Mouse (Mus musculus) testis, postnatal 10 days (tissue): Measurements from ENCODE around the gene Lima1.
"Not testable (repeated sequence)": the region's sequence is repeated elsewhere in the genome, so short reads cannot be mapped to it uniquely, and the experiment has no call there.

ENCODE experiments used
- DNase-seq: peaks from one replicate; pipeline ENCODE4 v3.0.0; 2021; ENCODE audit warnings: low spot score

The Lima1 gene

DNA sequence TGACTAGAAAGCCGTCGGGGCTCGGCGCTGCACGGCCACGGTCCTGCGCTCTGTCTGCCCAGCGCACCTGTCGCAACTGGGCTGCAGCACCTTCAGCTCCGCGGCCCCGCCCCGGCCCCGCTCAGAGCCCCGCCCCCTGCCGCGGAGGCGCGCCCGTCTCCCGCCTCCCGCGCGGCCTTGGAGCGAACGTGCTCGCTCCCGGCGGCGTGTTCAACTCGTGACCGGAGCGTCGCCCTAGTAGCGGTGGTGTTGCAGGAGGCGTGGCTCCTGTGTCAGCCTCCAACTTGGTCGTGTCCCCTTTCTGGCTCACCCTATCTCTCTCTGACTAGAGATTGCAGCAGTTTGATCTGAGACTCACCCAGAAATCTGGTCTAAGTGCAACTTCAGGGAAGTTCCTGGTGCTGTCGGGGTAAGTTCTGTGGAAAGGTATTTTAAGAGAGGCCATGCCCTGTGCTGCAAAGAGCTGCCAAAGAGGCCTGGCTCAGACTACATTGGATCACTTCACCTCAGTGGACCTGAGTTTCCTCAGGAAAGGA lies at the start of gene Lima1:
Gene Lima1, minus strand, starts transcription at position 123 of the 536 bp plus-strand sequence.
- DNase-seq = peak; percentile 92

DNA sequence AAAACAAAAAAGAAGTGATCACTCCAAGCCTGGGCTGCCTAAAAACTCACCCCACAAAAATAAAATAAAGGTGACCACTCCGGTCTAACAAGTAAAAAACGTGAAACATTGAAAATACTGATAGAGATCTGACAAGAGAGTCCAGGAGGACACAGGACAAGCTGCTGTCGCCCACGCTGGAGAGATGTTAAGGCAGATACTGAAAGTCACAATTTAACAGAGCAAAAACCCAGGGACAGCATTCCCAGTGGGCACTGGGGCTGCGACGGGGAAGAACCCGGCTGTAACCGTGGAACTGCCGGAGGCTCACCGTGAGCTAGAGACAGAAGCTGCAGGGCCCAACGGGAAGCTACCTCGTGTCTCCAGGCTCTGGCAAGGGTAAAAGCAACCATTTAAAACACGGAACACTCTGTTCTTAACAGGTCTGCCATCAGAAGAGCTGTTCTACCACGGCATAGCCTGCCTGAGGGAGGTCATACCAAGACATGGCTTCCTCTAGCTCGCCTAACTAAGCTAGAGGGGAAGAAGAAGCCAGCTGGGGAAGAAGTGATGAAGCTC lies 44.4 kb upstream of the Lima1 start:
- no peak for DNase-seq

DNA sequence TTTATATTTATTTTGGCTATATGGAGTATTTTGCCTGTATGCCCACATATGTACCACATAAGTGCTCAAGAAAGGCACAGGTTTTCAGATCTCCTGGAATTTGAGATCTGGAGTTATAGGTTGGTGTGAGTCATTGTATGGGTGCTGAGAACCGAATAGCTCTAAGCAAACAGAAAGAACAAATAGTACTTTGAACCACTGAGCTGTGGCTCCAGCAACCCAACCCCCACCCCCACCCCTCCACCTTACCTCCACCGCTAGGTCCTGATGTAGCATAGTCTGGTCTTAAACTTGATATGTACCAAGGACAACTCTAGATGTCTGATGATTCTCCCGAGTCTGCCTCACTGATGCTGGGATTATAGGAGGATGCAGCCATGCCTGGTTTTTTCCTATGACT lies 42.0 kb upstream of the Lima1 start:
- no peak for DNase-seq

DNA sequence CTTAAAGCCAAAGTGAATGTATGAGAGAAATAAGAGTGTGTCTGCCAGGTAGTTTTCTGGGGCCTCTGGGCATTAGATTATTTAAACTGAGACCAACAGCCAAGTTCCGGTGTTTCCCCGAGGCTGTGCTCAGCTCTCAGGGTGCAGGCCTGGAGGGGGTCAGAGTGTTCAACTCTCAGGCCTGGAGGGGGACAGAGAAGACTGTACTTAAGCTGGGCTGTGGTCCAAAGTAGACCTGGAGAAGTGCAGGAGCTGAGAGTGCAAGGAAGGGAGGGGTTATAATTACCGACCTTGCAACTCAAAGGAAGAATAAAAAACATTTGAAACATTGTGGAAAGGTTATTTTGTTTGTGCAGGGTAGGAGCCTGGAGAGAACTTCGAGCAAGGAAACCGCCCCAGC lies 39.4 kb upstream of the Lima1 start:
- no peak for DNase-seq

DNA sequence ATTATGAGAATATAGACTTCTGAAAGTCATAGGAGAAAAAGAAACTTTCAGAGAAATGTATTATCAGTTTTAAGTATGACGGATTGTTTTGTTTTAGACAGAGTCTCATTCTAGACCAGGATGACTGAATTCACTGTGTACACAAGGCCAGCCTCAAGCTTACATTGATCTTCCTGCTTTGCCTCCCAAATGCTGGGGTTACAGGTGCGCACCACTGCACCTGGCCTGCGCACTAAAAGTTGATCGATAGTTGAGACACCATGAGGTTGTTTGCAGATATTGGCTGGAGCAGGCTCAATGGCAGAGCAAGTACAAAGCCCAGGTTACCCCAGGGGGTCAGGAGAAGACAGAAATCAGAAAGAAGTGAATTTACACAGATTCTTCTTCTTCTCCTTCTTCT lies 36.5 kb upstream of the Lima1 start:
- DNase-seq = no peak

DNA sequence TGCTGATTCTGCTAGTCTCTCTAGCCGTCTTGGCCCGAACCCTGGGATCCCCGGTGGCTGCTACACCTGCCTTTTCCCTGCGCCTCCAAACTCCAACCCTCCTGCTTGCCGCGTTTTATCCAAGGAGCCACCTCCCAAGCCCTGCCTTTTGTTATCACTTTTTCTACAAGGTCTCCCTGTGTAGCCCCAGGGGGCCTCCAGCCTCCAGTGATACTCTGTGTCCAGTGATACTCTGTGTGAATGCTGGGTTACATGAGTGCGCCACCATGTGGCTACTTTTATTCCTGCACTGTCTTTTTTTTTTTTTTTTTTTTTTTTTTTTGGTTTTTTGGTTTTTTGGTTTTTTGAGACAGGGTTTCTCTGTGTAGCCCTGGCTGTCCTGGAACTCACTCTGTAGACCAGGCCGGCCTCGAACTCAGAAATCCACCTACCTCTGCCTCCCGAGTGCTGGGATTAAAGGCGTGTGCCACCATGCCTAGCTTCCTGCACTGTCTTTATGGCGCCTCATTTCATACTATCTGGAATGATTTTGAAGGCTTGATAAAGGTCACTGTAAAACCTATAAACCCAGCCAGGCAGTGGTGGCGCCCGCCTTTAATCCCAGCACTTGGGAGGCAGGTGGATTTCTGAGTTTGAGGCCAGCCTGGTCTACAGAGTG lies 34.2 kb upstream of the Lima1 start:
- DNase-seq = peak; percentile 67

DNA sequence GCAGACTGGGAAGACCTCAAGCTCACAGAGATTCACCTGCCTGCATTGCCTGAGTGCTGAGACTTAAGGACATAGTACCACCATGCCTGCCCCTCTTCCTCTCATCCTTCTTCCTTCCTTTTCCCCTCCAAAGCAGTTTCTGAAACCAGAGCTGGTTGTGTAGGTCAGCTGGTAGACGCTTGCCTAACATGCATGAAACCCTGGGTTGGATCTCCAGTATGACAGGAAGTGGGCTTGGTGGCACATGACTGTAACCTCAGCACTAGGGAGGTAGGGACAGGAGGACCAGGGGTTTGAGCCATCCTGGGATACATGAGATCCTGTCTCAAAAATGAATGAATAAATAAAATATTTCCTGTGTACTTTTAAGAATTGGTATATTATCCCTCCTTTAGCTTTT lies 32.3 kb upstream of the Lima1 start:
- DNase-seq = no peak

DNA sequence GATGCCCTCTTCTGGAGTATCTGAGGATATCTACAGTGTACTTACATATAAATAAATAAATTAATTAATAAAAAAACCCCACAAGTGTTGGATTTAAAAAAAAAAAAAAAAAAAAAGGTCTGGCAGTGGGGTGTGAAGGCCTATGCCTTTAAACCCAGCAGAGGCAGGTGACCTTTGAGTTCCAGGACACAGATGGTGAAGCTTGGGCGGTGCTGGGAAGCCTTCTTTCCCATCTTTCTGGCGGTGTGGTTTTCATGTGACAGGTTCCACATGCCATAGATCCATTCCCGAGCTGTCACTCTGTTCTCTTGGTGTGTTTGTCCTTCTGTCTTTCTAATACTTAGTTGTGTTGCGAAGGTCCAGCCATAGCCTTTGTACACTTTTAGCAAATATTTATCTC lies 31.8 kb upstream of the Lima1 start:
- DNase-seq = no peak

DNA sequence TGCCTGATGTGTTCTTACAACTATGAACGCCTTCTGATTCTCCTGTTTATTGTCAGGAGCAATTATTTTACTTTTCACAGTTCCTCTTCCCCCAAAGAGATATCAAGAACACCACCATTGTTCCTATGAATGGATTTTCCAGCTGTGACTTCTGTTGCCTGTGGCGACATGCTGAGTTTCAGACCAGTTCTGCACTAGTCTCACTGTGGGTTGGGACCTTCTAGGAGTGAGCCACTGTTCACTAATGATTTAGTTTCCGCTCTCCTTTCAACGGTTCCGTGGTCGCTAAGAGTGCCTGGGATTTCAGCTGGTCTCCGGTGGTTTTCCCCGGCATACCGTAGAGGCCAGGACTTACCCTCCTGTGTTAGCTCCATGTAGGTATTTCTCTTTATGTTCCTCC lies 29.6 kb upstream of the Lima1 start:
- no peak for DNase-seq

DNA sequence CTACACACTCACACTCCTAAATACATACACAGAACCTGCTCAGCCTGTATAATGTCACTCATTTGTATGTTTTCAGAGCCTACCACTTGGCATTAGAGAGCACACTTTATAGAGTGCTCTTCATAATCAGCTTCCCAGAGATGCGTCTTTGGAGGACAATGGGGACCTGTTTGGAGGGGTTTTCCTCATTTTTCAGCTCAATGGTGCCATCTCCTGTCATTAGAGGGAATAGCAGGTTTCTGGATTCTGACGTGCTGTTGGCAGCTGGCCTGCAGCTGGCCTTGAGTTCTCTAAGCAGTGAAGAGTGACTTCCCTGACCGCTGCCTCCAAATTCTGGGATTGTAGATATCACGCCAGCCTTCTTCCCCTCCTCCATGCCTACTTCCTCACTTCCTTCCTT lies 29.1 kb upstream of the Lima1 start:
- DNase-seq = peak; percentile 82

DNA sequence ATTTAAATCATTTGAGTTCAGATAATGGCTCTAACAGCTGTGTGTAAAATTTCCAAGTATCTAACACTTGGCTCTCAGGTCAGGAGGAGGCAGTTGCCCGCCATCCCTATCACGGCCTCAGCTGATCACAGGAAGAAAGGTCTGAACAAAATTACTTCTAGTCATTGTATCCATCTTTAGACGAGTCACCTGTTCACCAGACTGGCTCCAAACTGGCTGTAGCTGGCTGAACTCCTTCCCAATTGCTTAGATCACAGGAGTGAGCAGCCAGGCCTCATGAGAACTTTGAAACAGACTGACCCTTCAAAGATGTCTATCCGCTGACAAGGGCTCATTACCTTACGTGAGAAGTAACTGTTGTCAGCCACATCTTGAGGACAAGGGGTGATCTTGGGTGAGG lies 28.0 kb upstream of the Lima1 start:
- no peak for DNase-seq

DNA sequence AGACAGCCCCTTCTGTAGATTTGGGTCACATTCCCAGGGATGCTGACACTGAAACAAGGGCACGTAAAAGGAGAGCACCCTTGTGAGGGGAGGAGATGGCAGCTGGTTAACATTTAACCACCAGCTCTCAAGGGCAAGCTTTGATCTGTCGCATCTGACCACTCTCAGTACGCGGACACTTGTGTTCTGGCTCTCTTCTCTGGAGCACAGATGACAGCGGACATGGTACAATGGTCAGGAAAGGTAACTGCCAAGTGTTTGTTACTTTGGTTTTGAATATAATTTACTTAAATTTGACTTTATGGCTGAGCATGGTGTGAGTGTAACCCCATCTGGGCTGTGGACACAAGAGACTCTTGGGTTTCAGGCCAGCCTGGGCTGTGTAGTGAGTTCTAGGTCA lies 27.5 kb upstream of the Lima1 start:
- no peak for DNase-seq

DNA sequence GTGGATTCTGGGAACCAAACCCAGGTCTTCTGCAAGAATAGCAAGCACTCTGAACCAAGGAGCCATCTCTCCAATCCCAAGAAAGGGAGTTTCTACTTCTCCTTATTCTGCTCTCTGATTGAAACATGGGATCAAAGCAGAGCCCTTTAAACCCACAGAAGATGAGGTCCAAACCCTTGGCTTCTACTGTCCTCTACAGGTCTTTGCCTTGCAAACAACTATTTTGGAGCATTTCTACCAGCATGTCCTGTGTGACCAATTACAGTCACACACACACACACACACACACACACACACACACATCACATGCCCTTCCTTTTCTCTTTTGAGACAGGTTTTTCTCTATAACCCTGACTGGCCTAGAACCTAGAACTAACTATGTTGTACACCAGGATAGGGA lies 21.4 kb upstream of the Lima1 start:
- DNase-seq = no peak

DNA sequence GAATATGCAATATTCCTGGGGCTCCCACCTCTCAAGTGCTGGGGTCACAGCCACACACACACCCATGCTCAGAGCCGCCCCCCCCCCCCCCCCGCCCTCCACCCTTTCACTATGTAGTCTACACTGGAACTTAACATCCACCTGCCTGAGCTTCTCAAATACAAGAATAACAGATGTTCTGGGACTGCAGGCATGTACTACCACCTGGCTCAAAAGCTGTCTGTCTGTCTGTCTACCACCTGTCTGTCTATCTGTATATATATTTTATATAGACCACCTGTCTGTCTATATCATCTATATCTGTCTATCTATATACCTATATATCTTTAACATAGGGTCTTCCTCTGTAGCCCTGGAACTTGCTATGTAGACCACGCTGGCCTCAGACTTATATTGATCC lies 16.1 kb upstream of the Lima1 start:
- DNase-seq = no peak

DNA sequence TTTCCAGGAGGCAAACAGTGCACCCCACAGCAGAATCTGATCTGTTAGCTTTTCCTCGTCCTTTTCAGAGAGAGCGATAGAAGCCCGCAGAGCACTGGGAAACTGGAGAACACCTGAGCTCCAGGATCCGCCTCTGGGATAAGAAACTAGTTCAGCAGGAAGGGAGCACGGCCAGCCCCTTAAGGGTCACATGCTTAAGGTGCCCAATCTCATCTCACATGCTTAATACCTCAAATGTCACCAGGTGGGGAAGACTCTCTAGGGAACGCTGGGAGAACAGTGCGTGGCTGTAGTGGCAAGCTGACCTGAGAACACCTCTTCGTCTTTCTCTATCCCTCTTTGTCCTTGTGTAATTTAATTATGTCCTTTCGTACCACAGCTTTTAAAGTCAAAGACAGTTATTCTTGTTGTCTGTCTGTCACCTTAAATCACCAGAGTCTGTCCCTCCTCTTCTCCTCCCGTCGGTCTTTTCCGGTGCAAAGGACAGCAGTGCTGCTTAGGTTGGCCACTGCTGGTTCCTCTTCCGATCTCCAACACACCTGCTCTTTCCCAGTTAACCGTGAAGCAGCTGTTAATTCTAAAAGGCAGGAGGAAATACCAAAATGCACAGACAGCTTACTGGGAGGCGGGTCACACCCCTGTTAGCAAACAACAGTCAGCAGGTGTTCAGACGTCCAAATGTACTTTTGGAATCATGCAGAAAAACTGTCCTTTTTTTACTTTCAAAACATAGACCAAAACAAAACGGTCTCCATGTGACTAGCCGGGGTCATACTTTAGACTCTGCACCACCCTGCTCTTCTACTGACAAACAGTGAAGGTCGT lies 15.4 kb upstream of the Lima1 start:
- DNase-seq = no peak

DNA sequence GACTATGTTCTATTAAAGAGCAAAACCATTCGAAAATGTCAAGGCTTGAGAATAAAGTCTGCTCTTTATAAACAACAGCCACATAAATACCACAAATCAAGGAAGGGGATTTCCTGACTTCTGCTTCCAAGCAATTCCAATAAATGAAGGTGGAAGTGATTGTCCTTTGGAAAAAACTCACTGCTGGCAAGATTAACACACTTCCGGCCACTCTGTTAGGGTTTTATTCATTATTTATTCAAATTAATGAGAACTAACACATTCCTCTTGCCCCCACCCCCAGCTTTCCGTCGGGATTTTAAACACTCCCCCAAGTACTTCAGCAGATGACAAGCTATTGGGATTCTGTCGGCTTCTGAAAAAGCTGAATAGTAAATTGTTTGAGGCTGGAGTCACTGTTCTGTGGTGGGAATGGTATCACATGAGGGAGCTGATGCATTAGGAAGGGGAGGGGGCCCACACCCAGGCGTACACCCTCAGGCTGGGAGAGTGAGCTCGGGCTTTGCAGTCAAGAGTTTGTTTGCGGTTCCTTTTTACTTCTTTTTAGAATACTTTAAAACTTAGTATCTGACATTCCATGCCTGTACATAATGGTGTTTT lies 14.1 kb upstream of the Lima1 start:
- no peak for DNase-seq

DNA sequence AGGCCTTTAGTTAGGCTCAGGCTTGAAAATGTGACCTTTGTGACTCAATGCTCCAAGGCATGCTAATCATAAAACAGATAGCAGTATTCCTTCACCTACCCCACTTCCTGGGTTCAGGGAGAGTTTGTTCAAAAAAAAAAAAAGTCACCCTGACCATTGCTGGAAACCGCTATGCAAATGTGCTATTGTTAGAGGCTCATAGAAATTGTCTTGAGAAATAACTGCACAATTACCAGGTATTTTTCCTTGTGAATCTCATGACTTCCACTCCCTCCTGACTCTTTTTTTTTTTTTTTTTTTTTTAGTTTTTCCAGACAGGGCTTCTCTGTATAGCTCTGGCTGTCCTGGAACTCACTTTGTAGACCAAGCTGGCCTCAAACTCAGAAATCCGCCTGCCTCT lies 11.9 kb upstream of the Lima1 start:
- not testable (repeated sequence) for DNase-seq

DNA sequence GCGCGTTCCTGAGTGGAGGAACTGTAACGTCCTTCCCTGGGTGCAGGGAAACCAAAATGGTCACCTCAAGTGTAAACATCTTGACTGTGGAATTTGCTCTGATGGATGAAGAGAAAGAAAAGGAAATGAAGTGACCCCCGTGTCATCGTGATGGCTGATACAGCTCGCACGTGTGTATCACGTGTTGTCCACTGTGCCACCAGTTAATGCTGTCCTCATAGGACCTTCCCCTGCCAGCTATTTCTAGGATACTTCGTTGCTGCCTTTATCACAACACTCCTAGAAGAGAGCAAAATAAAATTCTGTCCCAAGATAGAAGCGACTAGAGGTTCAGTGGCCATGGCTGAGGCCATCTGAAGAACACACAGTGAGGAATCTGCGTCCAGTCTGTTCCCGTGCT lies 8.8 kb upstream of the Lima1 start:
- no peak for DNase-seq

DNA sequence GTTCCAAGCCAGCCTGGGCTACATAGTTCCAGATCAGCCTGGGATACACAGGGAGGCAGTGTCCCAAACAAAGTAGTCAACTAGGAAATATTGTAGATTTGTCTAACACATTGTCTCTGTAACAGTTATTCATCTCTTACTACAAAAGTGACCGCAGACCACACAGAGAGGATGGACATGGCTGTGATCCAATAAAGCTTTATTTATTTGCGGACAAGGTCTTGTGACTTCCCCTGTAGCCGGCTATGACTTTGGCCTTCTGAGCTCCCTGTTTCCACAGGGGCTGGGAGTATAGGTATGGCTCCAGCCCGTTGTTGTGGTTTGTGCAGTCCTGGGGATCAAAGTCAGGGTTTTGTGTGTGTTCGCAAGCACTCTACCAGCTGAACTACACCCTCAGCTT lies 3.3 kb upstream of the Lima1 start:
- no peak for DNase-seq

DNA sequence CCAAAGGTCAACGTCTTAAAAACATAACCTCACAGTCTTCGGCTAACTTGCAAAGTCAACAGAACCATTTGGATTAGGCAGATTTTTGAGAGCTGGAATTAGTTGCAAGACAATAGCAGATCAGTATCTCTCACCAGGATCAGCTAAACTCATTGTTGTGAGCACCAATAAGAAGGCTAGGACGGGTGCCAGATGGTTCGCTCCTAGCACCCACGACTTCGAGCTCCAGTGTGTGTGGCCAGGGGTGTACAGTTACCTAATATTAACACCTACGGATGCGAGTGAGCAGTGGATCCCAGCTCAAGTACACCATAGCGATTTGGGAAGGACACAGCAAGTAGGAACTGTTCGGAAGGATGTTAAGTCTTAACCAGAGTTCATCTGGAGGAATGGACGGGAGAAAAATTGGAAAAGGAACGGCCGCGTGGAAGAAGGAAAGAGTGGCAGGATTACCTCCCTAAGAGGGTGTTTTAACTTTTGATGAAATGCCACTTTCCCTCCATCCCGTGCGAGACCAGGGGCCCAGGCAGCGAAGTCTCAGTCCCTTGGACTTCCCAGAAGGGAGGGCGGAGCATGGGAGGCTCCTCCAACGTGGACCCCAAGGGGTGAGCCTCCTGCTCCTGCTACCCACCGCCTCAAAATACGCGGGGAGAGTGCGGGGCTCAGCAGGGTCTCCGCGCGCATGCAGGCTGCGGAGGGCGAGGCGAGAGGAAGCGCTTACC lies 483 bp downstream of the Lima1 start:
- no peak for DNase-seq

DNA sequence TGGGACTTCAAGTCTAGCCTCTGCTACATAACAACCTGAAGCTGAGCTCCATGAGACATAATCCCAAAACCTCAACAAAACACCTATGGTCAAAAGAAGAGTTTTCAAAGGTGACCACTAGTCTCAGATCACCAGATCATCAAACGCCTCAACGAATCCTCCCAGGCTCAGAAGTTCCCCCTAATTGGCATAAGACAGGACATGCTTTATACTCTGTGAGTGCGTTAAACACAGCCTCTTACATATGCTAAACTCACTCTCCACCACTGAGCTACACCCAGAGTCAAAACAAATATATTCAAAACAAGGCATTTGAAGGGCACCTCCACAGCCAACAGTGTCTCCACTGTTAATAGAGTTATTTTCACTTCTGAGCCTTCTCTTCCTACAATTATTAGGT lies 2.7 kb downstream of the Lima1 start:
- no peak for DNase-seq

DNA sequence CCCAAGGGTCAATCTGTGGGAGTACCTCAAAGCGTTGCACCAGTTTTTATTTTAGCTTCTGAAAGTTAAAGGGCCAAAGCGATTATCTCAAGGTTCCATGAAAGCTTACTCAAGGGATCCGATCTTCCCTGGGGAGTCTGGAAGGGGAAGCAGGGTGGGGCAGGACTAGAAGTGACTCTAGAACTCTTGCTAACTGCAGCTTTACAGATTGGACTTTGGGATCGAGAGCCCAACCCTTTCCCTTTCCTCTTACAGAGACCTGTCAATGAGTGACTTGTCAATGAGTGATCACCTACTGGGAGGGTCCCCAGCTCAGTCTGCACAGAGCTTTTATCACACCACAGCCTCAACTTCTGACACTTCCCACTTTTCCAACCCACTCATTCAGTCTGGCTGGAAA lies 7.6 kb downstream of the Lima1 start:
- DNase-seq = no peak
